Mouse (Mus musculus): Measurements from ENCODE around the gene Rnpep.
"Not testable (repeated sequence)": the region's sequence is repeated elsewhere in the genome, so short reads cannot be mapped to it uniquely, and the experiment has no call there.

Rnpep gene

DNA sequence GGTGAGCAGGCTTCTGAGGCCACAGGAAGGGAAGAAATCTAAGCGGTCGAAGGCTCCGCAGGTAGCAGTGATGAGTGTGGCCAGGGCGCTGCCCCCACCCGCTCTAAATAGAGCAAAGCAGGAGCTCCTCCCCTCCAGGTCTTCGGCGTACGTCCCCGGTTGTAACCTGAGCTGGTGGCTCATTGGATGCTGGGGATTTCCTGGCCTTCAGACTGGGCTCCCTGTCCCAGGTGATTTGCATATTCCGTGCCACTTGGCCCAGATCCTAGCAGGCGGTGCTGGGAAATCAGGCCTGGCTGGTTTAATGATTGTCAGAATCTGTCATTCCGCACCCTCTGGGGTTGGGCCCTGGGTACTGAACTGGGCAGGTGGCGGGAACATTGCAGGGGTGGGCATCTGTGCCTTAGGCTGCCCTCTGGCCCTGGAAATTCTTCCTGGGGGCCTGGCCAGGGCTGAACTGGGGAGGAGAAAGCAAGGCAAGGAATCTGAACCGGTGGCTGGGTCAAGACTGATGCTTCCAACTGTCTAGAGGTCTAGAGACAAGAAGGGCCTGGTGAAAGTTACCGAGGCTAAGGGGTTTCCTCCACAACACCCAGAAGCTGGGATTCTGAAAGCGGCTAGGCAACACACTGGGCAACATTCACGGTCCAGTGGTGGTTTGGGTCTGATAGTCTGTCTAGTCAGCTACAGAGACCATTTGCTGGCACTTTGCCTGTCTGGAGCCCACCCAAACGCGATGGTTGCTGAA, 25.3 kb downstream of the Rnpep start, which contains the start of gene Elf3:
Elf3 (minus strand) TSS at position 189 of the 748 bp plus-strand sequence.
- no peak for DNase-seq (ENCODE audit: low spot score)

DNA sequence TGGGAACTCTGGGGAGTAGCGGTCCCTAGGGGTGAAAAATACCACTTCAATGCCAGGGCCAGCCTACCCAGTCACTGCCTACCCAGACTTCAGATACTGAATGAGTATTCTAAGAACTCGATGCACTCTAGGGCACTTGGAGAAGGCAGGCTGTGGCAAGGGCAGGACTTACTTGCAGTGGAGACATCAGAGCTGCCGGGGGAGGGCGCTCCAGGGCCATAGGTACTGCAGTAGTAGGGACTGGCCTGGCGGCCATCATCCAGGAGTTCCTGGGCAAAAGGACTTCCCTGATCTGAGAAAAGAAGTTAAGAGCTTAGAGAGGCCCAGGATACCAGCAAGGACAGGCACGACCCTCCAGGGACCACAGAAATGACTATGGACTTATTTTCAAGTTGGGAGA, 27.6 kb downstream of the Rnpep start:
- DNase-seq (ENCODE audit: low spot score): no peak

DNA sequence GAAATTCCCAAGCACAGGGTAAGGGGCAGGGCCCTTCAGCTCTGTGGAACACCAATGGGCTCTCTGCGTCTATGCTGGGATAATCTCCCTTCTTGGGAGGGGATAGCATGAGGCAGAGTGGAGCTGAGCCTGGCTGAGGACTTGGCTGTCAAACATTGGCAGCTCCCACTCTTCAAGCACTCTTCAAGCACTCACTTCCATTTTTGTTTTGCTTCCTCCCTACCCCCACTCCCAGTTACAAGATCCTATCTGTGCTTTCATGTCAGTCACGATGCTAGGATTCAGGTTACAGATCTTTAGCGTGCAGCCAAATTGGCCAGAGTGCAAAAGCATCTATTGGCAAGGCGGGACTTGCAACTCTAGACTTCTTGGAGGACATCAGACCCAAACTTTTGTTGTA, 31.0 kb downstream of the Rnpep start:
- DNase-seq (ENCODE audit: low spot score): no peak

DNA sequence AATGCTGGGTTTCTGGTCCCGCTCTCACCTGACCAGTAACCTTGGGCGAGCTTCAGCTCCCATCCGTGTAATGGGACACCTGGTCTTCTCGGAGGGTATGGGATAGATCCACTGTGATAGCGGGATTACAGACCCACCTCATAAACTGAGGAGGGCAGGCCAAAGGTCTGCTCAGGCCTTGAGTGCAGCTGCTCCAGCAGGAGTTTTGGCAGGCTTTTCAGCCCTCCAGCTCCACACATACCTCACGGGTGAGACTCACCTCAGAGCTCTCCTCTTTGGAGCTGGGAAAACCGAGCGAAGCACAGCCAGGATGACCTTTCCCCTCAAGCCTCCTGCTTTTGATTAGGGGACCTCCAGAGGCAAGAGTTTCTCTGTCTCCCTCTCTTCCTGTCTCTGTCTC, 32.5 kb downstream of the Rnpep start:
- no peak for DNase-seq (ENCODE audit: low spot score)

DNA sequence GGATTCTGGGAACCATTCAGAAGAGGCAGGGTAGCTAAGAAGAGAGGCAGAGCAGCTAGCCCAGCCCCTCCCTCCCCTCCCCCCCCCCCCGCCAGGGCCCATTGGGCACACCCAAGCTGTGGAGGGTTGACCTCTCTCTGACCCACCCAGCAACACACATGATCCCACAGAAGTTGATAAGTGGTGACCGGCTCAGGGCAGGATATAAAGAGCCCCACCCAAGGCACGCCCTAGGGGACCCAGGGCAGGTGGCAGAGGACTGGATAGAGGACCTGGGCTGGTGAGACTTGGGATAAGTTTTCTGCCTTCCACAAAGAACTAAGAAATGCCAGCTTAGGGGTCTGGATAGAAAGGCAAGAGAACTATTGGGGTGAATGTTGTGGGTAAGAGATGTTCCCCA, 33.2 kb downstream of the Rnpep start:
- no peak for DNase-seq (ENCODE audit: low spot score)

DNA sequence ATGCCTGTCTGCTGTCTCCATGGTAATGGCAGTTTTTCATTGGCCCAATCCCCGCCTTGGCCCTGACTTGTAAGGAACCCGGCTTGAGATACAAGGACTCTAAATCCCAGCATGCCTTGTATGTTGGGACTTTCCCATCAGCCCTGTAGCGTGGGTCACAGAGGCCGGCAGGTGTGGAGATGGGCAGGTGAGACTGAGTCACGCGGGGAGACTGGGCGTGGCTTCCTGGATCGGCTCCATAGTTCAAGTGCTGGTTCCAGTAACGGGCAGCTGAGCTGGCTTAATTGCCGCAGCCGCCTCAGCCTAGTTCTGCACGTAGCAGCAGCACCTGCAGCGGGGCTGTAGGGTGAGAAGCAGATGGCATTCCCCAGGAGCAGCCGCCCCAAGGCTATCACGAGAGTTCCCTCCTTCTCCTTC, 35.4 kb downstream of the Rnpep start:
- DNase-seq (ENCODE audit: low spot score): no peak

DNA sequence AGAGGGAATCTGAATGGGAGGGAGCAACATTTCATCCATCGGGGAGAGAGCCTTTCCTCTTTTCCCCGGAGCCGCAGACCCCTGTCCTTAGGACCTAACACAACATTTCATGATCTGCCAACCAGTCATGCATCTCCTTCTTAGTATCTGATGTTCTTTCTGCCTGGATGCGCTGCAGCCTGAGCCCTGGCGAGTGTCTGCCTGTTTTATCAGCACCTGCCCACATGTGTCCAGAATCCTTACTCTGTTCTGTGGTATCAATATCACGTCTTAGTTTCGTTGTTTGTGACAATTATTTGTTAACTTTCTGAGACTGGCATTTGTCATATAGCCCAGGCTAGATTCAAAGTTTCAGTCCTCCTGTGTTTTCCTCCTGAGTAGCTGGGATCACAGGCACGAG, 39.9 kb downstream of the Rnpep start:
- no peak for DNase-seq (ENCODE audit: low spot score)

DNA sequence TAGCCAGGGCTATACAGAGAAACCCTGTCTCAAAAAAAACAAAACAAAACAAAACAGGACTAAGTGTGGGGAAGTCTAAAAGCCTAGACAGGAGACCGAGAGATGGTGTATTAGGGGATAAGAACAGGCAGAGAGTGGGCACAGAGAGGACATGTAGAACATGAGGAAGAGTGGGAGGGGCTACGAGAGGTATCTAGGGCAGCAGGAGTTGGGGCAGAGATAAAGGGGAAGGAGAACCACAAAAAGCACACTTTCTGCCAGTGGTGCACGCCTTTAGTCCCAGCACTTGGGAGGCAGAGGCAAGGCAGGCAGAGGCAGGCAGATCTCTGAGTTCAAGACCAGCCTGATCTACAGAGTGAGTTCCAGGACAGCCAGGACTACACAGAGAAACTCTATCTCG, 43.7 kb downstream of the Rnpep start:
- DNase-seq (ENCODE audit: low spot score): not testable (repeated sequence)

DNA sequence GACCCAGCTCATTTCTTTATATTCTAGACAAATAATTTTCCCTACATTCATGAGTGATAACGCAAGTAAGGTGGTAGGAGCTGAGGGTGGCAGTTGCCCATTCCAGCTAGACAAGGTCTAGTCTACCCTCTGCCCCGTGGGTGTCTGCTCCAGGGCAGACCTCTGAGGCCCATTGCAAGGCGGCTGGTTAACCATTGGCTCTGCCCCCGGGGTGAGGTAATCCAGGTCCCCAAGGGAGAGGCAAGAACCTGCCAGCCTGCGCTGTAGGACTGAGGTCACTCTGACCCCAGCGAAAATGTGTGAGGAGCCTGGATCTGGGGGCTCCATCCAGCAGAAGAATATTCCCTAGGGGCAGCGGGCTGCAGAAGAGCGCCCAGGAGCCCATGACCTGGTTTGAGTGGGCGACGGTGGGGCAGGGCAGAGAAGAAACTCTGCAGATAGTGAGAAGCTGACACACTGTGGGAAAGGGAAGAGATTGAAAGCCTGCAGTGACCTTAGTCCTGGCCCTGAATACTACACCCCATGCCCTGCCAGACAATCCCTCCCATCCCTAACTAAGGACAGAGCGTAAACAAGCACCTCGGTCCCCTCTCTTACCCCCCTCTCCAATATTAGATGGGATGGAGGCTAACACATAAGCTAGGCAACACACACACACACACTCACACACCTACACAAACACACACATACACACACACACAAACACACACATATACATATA, 46.6 kb downstream of the Rnpep start:
- peak; percentile 52 for DNase-seq (ENCODE audit: low spot score)

DNA sequence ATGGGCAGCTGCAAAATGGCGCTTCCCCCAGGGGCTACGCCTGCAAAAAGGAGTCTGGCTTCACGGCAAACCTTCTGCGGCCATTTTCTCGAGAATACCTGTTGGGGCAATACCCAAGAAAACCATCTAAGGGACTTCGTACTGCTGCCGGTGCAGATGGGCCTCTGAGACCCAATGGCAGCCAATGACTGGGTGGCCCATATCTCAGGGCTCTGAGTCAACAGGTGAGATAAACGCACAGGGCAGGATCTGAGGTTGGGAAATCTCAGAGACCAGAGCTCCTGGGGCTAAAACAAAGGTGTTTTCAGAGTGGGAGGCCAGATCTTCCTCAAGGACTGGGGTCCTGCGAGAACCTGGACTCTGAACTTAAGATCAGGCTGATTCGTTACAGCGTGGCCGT, 49.1 kb downstream of the Rnpep start:
- DNase-seq (ENCODE audit: low spot score): no peak

DNA sequence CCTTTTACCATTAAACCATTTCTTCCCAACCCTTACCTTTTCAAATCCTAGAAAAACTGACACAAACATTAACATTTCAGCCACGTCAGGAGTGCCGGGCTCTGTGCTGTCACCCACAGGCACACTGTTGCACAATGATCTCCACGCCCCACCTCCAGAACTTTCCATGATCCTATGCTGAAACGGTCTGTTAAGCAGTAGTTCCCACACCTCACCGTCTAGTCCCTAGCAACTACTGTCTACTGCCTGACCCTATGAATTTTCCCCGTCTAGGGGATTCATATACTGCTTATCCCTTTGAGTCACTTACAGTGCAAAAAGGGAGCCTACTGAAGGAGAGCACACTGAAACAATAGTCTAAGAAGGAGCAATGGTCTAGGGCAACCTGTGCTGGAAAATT, 49.9 kb downstream of the Rnpep start:
- DNase-seq (ENCODE audit: low spot score): peak; percentile 26

DNA sequence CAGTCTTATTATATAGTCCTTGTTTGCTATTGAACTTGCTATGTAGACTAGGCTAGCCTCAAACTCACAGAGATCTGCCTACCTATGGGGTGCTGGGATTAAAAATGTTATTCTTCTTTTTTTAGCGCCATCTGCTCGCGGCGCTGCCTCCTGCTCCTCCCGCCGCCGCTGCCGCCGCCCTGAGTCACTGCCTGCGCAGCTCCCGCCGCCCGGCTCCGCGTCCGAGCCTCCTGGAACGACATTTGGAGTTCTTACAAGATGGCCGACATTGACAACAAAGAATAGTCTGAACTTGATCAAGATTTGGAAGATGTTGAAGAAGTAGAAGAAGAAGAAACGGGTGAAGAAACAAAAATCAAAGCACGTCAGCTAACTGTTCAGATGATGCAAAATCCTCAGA, 52.0 kb downstream of the Rnpep start:
- not testable (repeated sequence) for DNase-seq (ENCODE audit: low spot score)

DNA sequence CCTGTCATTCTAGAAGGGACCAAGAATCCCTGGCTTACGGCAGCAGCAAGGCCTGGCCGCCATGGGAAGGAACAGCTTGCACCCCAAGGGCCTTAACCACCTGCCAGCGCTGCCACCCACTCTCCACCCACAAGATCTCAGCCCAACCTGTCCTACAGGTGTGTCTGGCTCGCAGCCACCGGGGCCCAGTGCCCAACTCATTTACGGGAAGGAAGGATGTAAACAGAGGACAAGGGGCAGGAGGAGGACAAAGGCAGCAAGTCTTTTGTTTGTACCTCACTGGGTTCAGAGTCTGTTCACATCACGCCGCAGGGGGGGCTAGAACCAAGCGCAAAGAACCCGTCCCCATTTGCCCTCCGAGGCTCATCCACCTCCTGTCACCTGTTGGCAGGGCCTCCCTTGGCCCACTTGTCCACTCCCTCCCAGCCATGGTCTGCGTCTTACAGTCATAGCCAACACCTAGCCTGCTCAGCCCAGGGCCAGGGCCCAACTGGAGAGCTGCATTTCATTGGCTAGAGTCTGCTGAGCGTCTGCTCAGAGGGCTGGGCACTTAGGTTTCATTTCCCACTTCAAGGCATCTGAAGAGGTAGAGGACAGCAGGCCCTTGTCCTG, 56.4 kb downstream of the Rnpep start:
- DNase-seq (ENCODE audit: low spot score): no peak

DNA sequence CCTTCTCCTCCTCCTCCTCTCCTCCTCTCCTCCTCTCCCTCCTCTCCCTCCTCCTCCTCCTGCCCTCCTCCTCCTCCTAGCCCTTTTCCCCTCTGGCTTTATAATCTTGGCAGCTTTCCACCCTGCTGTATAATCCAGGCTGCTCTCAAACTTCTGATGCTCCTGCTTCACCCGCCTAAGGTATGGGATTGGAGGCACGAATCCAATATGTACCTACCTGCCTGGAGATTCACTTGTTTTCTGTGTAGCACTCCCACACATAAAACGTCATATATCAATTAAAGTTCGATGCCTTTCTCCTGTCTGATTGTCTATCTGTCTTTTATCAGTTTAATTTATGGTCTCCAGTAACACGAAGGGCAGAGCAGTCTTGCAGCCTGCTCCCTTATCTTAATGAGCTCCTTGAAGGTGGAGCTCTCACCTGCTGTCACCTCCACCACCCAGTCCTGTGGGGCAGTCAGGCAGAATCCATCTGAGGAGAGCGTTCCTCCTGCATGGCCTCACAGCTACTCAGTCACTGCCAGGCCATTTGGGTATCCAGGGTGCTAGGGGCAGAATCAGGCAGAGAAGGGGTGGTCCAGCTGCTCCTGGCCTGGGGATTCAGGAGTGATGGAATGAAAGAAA, 58.8 kb downstream of the Rnpep start:
- no peak for DNase-seq (ENCODE audit: low spot score)

DNA sequence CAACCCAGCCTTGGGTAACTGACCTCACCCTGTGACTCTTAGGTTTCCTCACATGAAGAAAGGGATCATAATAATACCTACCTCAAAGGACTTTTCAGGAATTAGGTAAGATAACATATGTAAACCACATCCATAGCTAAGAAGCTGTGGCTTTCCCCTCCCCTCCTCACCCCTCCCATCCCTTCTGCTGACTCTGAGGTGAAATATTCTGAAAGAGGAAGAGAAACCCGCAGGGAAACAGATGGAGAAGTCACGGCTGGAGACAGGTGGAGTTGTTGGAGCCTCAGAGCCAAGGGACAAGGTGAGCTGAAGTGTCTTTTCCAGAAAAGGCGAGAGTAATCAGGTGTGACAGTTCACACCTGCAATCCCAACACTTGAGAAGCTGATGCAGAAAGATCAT, 59.7 kb downstream of the Rnpep start:
- DNase-seq (ENCODE audit: low spot score): no peak

DNA sequence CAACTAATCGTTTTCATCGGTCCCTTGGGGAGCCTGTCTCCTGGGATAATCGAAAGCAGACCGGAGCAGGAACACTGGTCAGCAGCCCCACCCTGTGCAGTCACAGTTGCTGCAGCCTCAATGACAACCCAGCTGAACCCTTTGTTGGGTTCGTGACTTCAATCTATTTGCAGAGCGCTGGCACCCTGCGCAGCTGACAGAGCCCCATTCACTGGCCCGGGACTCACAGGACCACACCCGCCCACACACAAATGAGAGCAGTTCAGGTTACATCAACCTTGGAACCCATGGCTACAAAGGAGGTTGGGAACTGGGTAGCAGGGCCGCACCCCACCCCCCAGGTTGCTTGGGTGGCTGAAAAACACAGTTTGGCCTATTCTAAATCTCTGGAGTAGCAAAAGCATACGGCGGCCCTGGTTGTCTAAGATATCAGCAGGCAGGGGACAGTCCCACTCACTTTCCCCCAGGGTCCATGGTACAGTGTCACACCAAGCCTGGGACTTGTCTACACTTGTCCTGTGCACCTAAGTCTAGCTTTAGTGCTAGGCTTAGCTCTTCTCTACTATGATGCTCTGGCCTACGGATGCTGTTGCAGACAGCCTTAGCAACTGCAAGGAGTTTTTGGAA, 66.2 kb downstream of the Rnpep start:
- no peak for DNase-seq (ENCODE audit: low spot score)

DNA sequence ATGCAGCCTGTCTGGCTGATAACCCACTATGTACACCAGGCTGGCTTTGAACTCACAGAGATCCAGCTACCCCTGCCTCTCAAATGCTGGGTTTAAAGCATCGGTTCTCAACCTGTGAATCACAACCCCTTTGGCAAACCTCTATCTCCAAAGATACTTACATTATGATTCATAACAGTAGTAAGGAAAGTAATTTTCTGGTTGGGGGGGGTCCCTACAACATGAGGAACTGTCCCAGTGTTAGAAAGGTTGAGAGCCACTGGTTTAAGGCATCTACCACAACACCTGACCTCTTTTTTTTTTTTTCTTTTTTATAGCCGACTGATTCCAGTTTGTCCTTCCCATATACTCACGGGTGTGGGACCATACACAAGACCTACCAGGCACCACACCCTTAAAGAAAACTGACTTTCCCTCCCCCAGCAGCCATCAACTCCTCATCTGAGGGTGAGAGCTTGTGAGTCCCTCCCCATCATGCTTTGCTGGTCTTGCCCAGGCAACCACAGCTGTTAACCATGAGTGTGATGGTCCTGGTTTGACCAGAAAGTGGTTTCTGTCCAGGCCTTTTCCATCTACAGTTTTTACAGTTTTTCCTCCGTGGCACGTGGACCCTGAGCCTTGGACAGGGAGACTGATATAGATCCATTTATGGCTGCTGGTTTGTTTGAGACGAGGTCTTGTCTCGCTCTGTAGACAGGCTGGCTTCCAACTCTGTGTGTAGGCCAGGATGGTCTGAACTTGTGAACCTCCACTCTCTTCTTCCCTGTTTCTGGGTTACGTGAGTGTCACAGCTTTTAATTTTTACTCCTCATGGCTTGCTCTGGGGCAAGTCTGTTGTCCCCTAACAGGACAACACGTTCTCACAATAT, 69.9 kb downstream of the Rnpep start:
- DNase-seq (ENCODE audit: low spot score): no peak

Measured in adipocyte (in vitro differentiated cells).